Mouse (Mus musculus) c-Kit-negative CD71-positive TER-119-positive erythroid progenitor cells, embryonic 14.5 days (primary cell): ENCODE data around the gene Tmem121.

ENCODE experiments used
- DNase-seq: peaks from one replicate; pipeline ENCODE4 v3.0.0-alpha.2; 2013; ENCODE audit warnings: low read depth, low spot score

The Tmem121 gene

DNA sequence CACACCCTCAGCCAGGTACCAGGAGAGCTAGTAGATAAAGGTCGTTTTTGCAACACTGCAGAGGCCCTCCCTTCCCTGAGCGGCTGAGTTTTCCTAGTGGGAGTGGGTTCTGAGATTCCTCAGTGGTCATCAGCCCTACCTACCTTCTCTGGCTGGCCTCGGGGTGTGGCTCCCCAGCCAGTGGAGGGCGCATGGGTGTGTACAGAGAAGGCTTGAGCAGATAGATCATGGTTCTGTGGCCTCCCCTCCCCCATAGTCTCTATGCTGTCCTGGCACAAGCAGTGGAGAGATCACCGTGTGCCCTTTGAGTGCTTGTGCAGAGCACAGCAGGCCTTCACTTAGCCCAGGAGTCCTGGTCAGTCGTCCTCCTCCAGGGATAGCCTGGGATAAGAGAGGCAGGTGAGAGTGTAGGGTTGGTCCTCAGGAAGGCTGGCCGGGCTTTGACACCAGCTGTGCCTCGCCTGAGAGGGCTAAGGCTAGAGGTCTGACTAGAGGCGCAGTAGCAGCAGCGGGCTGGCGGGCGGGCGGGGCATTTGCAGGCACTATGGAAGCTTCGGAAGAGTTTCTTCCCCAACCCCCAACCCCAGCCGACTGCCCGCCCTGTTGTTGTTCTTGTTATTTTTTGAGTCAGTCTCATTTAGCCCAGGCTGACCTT lies 37.2 kb upstream of the Tmem121 start:
- no peak for DNase-seq

DNA sequence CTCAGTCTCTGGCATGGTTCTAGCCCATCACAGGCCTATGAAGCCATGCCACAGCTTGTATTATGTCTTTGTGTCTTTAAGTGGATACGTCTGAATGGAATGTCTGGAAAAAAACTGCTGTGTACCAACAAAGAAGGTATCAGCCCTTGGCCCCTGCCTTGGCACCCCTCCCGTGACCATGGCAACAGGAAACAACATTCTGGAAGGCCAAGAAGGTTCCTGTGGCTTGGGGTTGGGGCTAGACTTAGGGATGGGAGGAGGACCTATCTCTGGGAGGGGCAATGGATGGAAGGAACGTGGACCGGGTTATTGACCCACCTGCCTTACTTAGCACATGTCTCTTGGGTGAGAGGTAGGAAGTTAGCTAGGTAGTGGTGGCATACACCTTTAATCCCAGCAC lies 36.4 kb upstream of the Tmem121 start:
- no peak for DNase-seq

DNA sequence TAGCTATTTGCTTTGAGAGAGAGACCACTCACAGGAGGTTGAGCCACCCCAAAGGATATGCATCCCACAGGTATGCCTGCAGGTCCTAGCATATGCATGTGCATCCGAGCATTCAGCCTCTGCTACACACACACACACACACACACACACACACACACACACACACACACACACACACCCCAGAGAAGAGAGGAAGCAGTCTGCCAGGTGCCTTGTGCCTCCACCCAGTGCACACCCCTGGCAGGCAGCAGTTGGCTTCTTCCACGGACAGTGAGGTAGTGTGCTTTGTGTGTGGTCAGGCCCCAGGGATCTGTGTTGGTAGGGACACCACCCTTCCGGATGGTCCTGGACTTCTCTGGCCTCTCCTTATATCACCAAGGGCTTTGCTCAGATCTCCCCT lies 35.8 kb upstream of the Tmem121 start:
- no peak for DNase-seq

DNA sequence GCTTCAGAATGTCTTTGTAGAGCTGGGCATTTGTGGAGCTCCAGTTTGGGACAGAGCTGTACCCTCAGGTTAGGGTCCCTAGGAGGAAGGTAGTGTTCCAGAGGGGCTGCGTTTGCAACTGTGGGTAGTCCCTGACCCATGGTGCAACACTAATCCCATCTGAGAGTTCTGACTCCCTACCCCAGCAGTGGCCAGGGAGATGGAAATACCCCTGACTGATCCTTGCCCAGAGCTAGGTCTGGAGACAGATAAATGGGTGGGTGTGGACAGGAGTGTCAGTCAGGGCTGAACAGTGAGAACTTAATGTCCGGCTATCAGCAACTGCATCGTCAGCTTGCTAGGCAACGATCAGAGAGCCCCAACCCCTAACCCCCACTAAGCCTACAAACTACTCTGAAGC lies 35.1 kb upstream of the Tmem121 start:
- no peak for DNase-seq

DNA sequence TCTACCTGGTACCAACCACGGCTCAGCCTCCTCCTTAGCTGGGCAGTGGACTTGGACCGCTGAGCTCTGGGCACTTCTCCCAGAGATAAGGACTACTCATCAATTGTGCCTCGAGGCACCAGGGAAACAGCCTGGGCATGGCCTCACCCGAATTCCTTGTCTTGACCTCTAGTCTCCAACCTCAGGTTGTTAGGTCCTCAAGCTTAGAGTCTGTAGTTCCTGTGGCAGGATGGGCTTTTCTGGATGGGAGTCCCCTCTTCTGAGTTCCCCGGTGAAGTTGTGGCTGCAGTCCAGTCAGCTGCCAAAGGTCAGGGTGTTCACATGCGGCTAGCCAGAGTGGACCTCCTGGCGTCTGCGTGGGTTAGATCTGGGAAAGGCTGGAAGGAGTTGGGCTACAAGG lies 34.7 kb upstream of the Tmem121 start:
- DNase-seq, result no peak

DNA sequence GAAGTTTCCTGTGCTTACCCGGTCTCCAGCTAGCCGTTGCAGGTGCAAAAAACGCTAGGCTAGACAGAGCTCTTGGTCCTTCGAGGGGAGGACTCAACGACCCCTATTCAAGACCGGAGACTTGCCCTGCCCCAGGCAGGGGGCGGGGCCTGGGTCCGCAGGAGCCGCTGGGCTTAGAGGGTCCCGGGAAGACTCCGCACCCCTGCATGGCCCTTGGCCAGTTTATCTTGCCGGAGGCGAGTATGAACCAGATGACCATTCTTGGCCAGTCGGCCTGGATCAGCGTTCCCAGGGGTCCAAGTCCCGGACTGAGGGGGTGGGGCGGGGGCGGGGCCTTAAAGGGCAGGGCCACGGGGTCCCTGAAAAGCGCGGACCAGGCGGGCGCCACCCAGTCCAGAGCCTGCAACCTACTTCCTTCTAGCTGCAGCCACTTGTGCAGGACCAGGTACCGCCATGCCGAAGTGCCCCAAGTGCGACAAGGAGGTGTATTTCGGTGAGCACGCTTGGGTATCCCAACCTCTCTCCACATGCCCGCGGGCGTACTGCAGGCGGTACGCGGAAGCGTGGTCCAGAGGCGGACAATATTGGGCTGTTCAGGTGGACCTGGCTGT lies 34.0 kb upstream of the Tmem121 start:
- DNase-seq, result no peak

DNA sequence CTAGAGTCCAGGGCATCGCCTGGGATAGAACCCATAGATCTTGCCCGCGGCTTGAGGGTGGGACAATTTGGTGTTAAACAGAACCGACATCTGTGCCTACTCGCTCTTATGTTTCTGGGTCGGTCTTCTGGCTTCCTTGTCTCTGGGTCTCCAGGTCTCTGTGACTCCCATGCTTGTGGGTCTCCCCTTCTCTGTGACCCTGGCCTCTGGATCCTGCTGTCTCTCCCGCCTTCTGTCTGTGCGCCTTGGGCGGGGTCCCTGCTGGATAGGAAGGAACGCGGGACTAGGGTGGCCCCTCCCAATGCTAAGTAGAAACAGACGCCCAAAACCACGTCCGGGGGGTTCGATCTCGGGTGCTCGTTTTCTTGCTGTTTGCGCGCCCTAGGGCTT lies 33.5 kb upstream of the Tmem121 start:
- DNase-seq, result no peak

DNA sequence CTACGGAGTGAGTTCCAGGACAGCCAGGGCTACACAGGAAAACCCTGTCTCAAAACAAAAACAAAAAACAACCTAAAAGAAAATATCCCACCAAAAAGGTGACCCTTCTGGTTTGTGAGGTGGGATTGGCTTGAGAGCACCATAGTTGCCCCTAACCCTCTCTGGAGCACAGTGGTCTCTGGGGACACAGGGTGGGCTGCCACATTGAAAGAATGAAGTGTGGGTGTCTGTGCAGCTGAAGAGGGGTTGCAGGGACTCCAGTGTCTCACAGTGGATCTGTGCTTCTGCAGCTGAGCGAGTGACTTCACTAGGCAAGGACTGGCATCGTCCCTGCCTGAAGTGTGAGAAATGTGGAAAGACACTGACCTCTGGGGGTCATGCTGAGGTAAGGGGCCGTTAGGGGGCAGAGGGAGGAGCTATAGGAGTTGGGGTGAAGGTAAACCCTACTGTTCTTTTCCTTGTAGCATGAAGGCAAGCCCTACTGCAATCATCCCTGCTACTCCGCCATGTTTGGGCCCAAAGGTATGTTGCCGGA lies 32.7 kb upstream of the Tmem121 start:
- no peak for DNase-seq

DNA sequence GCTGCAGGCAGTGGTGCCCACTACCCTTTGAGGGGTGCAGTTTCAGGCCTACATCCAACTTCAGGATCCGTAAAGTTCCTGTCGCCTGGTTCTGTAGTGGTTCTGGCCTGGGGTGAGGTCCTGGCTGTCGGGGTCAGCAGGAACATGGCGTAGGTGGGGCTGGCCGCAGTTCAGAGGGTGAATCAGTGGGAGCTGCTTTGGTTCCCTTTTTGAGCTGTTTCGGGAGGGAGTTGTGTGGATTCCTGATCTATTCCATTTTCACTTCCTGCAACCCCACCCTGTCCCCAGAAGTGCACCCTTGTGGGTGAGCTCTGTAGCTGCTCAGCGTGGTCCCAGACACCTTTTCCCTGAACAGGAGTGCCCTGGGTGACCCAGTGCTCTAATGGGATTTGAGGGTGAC lies 31.8 kb upstream of the Tmem121 start:
- DNase-seq, result no peak

DNA sequence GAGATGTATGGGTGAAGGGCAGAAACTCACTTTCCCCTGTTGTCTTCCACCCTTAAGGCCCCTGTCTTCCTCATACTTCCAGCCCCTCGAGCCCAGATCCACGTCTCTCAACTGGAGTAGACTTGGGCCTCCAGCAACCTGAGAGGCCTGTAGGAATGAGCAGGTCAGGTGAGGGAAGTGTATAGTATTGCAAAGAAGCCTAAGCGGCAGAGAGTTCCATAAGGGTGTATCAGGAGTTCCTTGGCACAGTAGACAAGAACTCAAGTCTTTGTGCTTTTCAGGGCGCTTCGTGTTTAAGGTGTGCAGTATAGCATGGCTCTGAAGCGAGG lies 31.0 kb upstream of the Tmem121 start:
- no peak for DNase-seq

DNA sequence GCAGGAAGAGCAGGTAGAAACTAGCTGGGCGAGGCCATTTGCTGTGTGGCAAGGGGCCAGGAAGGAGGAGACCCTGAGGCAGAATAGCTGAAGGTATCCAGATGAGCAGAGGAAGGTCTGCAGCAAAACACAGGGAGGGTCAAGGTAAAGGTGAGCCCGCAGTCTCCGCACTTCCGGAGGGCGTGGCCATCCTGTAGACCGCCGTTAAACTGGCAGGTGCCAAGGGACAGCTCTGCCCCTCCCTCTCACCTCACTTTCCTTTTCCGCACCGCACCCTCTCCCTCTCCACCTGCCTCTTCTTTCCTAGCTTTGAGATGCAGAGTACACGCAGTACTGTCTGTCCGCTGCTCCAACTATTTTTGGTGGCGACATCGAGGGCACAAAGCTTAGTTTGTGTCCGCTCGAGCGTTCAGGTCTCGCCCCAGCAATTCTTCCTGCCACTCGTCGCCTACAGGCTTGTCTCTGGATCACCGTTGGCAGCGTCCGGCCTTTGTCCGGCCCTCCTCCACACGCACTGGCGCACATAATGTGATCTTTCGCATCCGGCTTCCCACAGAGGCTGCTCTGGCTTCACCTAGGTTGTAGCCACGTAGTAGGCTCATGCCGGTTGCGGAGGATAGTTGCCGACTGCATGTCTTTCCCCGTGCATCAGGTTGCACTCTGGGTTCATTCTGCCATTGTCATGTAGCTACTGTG lies 30.5 kb upstream of the Tmem121 start:
- DNase-seq, result no peak

DNA sequence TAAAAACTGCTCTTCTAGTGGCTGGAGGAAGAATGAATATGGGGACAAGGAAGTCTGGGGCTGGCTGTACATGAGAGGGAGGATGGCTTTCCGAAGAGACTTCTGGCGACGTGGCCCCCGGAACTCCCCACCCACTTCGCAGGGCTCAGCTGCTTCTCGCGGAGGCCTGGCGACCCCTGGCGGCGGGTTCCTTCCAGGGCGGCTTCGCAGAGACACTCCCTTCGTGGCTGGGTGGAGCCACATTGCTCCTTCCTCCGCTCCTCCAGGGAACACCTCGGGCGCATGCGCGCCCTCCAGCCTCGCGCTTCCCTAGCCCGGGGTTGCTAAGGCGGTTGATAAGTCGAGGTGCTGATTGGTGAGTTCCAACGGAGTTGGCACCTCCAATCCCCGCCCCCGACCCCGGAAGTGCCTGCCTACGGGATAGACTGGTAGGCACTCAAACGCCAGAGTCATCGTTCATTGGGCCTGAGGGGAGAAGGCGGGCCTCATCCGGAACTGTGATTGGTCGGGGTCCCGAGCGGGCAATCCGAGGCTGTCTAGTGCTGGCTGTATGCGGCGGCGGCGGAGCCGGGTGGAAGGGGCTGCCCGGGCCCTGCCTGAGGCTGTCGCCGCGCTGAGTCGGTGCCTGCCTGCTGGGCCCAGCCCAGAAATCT lies 29.7 kb upstream of the Tmem121 start, which contains the start of gene Tedc1:
Tedc1 (plus strand) TSS at position 535 of the 653 bp plus-strand sequence.
- DNase-seq, result peak; percentile 98

DNA sequence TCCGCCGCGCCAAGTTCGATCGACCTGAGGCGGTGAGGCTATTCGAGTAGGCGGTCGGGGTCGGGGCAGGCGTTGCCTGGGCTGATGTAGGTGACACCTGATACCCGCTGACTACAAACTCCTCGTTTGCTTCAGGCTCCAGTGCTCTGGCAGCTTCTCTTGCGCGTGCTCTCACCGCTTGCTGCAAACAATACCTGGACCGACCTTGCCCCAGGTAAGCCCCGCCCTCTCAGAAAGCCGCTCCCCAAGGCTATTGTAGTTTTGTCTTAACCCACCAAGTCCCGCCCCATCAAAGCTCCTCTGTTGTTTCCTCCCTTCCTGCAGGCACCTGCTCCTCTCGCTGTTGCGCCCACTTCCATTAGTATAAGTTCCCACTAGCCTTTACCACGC lies 29.2 kb upstream of the Tmem121 start:
- DNase-seq, result no peak

DNA sequence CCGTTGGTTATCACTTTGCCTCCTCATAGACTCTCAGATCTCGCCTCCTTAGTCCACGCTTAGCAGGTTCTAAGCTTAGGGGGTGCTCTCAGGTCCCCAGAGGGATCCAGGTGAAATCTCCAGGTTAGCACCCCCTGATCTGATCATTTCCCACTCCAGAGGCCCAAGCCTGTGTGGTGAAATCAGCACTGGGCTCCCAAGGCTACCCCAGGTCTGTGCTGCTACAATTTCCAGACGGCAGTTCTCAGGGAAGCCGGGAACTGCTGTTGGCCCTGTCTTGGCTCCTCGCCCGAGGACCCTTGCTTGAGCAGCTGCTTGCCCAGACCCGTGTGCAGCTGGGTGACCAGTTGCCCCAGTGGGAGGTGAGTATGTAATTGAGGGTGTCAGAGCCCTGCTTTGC lies 28.7 kb upstream of the Tmem121 start:
- no peak for DNase-seq

DNA sequence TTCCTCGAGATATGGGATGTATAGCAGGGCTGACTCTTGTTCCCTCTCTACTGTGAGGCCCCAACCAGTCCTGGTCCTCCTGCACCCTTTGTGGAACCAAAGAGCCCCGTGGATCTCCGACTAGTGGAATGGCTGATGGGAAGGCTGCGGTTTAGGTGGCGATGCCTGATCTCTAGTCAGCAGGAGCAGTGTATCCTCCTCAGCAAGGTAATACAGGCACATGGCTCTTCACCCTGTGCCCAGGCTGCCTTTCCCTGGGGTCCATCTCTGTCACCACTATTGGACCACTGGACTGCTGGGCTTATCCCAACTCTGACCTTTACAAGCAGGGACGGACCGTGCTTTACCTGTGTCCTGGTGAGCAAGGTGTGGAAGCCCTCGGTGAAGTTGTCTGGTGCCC lies 28.2 kb upstream of the Tmem121 start:
- DNase-seq, result no peak

DNA sequence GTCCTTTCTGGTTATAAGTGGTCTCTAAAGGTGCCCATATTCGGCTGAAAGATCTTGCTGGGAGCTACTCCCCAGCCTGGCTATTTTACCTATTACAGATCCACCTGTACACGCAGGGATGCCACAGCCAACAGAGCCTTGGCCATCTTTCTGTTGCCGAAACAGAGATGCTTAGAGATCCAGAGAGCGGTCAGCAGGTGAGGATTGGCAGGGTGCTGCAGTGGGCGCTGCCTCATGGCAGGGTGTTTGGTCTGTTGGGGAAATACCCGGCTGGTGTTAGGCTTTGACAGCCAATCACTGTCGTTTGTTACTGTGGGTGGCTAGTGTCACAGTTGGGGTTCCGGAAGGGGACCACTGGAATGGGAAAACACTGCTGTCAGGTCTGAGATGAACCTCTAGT lies 27.8 kb upstream of the Tmem121 start:
- no peak for DNase-seq

DNA sequence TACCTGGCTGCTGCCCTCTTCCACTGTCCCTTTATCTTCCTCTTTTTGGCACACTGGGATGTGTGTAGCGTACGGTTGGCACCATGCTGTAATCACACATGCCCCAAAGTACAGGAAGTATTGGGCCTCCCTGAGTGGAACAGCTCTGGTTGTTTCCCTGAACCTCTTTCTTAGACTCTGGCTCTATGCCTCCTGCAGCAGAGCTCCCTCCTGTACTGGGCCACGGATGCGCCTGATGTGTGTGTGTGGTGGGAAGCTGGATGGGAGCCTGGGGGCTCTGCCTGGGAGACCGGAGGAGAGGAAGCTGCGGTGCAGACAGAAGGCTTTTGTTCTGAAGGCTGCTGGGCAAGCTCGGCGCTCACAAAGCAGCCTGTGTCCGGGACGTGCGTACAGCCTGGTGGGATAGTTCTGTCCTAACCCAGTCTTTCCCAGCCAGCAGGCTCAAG lies 22.1 kb upstream of the Tmem121 start:
- no peak for DNase-seq

DNA sequence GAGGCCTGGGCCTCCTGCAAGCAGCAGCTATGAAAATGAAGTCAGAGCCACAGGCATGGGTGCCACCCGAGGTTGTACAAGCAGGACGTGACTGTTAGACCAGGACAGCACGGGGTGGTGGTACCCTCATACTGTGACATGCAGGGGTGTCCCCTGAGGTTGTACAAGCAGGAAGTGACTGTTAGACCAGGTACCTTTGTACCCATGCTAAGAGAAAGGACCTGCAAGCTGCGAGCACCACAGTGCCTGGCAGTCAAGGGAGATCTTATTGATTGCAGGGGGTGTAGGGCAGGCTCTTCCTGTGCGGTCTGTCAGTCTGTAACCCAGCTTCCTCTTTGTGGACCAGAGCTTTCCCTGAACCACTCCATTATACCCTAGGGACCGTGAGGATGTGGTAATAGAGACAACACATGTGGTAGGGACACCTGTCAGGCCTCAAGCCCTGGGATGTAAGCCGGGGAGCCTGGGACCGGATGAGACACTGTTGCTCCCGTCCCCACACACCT lies 17.6 kb upstream of the Tmem121 start:
- no peak for DNase-seq

DNA sequence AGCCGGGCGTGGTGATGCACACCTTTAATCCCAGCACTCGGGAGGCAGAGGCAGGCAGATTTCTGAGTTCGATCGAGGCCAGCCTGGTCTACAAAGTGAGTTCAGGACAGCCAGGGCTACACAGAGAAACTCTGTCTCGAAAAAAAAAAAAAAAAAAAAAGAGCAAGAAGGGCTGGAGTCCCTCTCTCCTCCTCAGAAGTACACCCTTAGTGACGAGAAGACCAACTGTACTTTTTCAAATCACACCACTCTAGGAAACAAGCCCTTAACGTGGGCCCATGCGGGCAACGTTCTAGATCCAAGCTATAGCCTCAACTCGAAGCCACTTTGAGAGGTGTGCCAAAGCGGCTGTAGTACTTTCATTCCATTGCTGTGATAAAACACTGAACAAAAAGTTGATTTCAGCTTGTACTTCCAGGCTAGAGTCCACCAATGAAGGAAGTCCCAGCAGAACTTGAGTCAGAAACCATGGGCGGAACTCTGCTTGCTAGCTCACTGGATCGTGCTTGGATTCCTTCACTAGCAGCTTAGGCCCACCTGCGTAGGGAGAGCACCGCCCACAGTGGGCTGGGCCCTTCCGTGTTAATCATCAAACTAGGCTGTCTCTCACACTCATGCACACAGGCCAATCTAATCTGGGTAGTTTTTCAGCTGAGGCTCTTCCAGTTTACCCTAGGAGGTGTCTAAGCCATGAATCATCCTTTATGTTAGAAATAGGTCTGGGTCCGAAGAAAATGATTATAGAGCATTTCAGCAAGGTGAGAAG lies 8.6 kb upstream of the Tmem121 start:
- no peak for DNase-seq

DNA sequence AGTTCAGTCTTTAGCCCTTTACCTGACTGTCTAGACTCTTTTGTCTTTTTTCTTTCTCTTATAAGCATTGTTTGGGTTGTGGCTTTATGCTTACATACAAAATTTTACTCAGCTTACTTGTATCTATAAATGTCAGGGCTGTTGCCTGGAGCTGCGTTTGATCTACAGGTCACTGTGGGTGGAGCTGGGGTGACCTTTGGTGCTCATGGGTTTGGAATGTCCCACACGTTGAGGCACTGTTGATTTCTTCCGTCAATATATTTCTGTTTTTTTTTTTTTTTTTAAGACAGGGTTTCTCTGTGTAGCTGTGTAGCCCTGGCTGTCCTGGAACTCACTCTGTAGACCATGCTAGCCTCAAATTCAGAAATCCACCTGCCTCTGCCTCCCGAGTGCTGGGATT lies 4.7 kb upstream of the Tmem121 start:
- DNase-seq, result no peak

DNA sequence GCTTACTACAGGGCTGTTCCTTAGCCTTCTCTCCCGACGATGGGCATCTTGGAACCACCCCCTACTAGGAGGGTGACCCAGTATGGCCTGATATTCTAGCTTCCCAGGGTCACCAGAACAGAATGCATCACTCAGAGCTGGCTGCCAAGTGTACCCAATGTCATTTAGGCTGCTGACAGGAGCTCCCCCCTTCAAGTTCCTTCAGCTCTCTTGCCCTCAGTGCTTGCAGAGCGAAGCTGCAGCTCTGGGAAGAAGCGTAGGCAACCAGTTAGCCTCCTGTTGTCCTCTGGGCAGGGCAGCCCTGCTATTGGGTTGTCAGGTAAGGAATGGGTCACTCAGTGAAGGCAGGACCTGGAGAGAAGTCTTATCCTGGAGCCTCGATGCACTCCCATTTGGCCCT lies 785 bp upstream of the Tmem121 start:
- no peak for DNase-seq
